Mouse (Mus musculus) C2C12 (cell line): ENCODE data around the gene Cdr2.

Experiments
- CEBPB ChIP-seq: IDR thresholded peaks from one replicate; pipeline ENCODE4 v1.6.1; 2011; ENCODE audit warnings: low read depth, mild to moderate bottlenecking, control low read depth, moderate library complexity
- CTCF ChIP-seq: IDR thresholded peaks from one replicate; pipeline ENCODE4 v1.5.1; 2011; ENCODE audit not compliant: control insufficient read depth, insufficient read depth, insufficient read length
- FOSL1 ChIP-seq: IDR thresholded peaks from one replicate; pipeline ENCODE4 v1.8.0; 2011; ENCODE audit warnings: mild to moderate bottlenecking, low read length; ENCODE audit not compliant: poor library complexity, insufficient read depth, severe bottlenecking
- MAX ChIP-seq: IDR thresholded peaks from one replicate; pipeline ENCODE4 v1.6.1; 2011; ENCODE audit warnings: mild to moderate bottlenecking, control low read depth
- MYOD1 ChIP-seq: IDR thresholded peaks from one replicate; pipeline ENCODE4 v1.6.1; 2011; ENCODE audit warnings: low read depth; ENCODE audit not compliant: control insufficient read depth, insufficient read length
- MYOG ChIP-seq: IDR thresholded peaks from one replicate; pipeline ENCODE4 v1.6.1; 2011; ENCODE audit not compliant: control insufficient read depth, insufficient read length; ENCODE audit errors: extremely low read depth
- USF1 ChIP-seq: IDR thresholded peaks from one replicate; pipeline ENCODE4 v1.6.1; 2011; ENCODE audit warnings: low read depth, mild to moderate bottlenecking, control low read depth, moderate library complexity

DNA sequence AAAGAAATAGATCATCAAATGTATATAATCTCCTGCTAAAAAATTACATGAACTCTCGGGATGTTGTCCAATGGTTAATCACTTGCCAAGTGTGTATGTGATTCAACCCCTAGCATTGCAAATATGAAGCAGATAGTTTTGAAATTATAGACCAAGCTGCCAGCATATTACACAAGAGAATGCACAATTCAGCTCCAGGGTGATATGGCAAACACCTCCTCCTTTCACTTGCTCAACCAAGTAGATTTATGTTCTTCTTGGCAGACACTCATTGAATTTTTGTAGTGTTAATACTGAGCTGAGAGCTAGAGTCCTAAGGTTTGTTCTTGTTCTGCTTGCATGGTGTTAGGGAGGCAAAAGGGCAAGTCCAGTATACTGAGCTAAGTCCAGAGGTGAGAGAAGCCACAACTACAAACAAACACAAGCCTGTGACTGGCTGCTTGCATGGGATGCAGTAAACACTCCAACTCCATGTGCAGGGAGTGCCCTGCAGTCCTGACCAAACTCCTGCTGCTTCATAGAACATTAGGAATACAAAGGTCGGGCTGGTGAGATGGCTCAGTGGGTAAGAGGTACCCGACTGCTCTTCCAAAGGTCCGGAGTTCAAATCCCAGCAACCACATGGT is 21.8 kb upstream of the Cdr2 start:
- TF ChIP-seq MAX: no peak
- TF ChIP-seq CTCF: no peak
- no peak for TF ChIP-seq USF1
- TF ChIP-seq MYOG: no peak
- TF ChIP-seq MYOD1: no peak
- TF ChIP-seq FOSL1: no peak
- no peak for TF ChIP-seq CEBPB
